Mouse (Mus musculus): ENCODE measurements around the gene Ccdc102a. TPM values are rescaled to one million over a fixed set of nuclear protein-coding genes. Genes with fewer than 3 reads are reported as not detected.

Gene Ccdc102a
- polyA plus RNA-seq, 1 experiment from 2014 or later = 18.2 TPM

GRCm38 (mm10) chr8:94901031-94901430, 16.9 kb downstream of the Ccdc102a start:
- no peaks in the 10 kb centered on the region for H3K9me3 ChIP-seq
- peaks cover 63% of the 10 kb centered on the region for H3K4me1 ChIP-seq
- peak overlapping the region; percentile 56 for H3K4me2 ChIP-seq
- H3K4me3 ChIP-seq = 0 out of 2 replicates have a peak overlapping the region, but pooled peaks have one; percentile 1
- 6% methylated on average over 5 of the region's 5 CpGs for WGBS
- ATAC-seq (ENCODE audit: extremely low read depth, insufficient number of reproducible peaks, low FRiP score, low TSS enrichment) = peak; percentile 50; the same call in 1 of the 2 replicates
- H3K36me3 ChIP-seq = peaks cover 44% of the 10 kb centered on the region
- no peaks in the 10 kb centered on the region for H3K27me3 ChIP-seq (replicated peaks)
- H3K27ac ChIP-seq (replicated peaks) = peak overlapping the region; percentile 92
- H3K9ac ChIP-seq = peak overlapping the region; percentile 67

GRCm38 (mm10) chr8:94900617-94901016, 17.3 kb downstream of the Ccdc102a start:
- 0 out of 2 replicates have a peak, but pooled peaks have one; percentile 3 for ATAC-seq (ENCODE audit: extremely low read depth, insufficient number of reproducible peaks, low FRiP score, low TSS enrichment)
- peak overlapping the region; percentile 1; the same call in 1 of the 2 replicates for H3K4me3 ChIP-seq
- peaks cover 60% of the 10 kb centered on the region for H3K4me1 ChIP-seq
- H3K4me2 ChIP-seq = peak overlapping the region; percentile 56
- peak overlapping the region; percentile 92 for H3K27ac ChIP-seq (replicated peaks)
- WGBS = 4% methylated on average over 6 of the region's 6 CpGs
- peak overlapping the region; percentile 67 for H3K9ac ChIP-seq
- no peaks in the 10 kb centered on the region for H3K9me3 ChIP-seq
- no peaks in the 10 kb centered on the region for H3K27me3 ChIP-seq (replicated peaks)
- H3K36me3 ChIP-seq = peaks cover 40% of the 10 kb centered on the region

GRCm38 (mm10) chr8:94899262-94899661, 18.6 kb downstream of the Ccdc102a start:
- Histone ChIP-seq H3K4me1 (peaks cover 47% of the 10 kb centered on the region), H3K9me3 (no peaks in the 10 kb centered on the region), H3K4me3 (peak overlapping the region; percentile 26), H3K27me3 (replicated peaks) (no peaks in the 10 kb centered on the region), H3K9ac (peak overlapping the region; percentile 71), H3K4me2 (peak overlapping the region; percentile 60), H3K36me3 (peaks cover 27% of the 10 kb centered on the region), H3K27ac (replicated peaks) (peak overlapping the region; percentile 92)
- peak; percentile 44 for ATAC-seq (ENCODE audit: extremely low read depth, insufficient number of reproducible peaks, low FRiP score, low TSS enrichment)
- WGBS = 7% methylated on average over 11 of the region's 11 CpGs

GRCm38 (mm10) chr8:94892917-94893316, 25.0 kb downstream of the Ccdc102a start:
- Histone ChIP-seq H3K27me3 (replicated peaks) (no peaks in the 10 kb centered on the region), H3K27ac (replicated peaks) (peak overlapping the region; percentile 69), H3K4me3 (no peak overlapping the region), H3K36me3 (no peaks in the 10 kb centered on the region), H3K9me3 (no peaks in the 10 kb centered on the region), H3K4me1 (peaks cover 24% of the 10 kb centered on the region), H3K4me2 (no peak overlapping the region), H3K9ac (no peak overlapping the region)
- WGBS = 10% methylated on average over 2 of the region's 2 CpGs
- peak; percentile 13; the same call in 1 of the 2 replicates for ATAC-seq (ENCODE audit: extremely low read depth, insufficient number of reproducible peaks, low FRiP score, low TSS enrichment)

GRCm38 (mm10) chr8:94888383-94889036, 29.4 kb downstream of the Ccdc102a start:
- Histone ChIP-seq H3K9ac (peak overlapping the region; percentile 50; the same call in 1 of the 2 replicates), H3K27me3 (replicated peaks) (no peaks in the 10 kb centered on the region), H3K36me3 (no peaks in the 10 kb centered on the region), H3K4me3 (peak overlapping the region; percentile 23; the same call in 1 of the 2 replicates), H3K4me1 (peaks cover 22% of the 10 kb centered on the region), H3K4me2 (peak overlapping the region; percentile 55), H3K27ac (replicated peaks) (no peak overlapping the region), H3K9me3 (no peaks in the 10 kb centered on the region)
- 36% methylated on average over 14 of the region's 14 CpGs for WGBS
- ATAC-seq (ENCODE audit: extremely low read depth, insufficient number of reproducible peaks, low FRiP score, low TSS enrichment) = no peak

- Histone ChIP-seq H3K9ac (no peak overlapping the region), H3K27ac (replicated peaks) (no peak overlapping the region), H3K4me3 (no peak overlapping the region), H3K36me3 (no peaks in the 10 kb centered on the region), H3K27me3 (replicated peaks) (no peaks in the 10 kb centered on the region), H3K9me3 (no peaks in the 10 kb centered on the region), H3K4me1 (peaks cover 8% of the 10 kb centered on the region), H3K4me2 (no peak overlapping the region)
- 53% methylated on average over 4 of the region's 4 CpGs for WGBS
- no peak for ATAC-seq (ENCODE audit: extremely low read depth, insufficient number of reproducible peaks, low FRiP score, low TSS enrichment)
Measured at GRCm38 (mm10) chr8:94880742-94881141, 37.2 kb downstream of the Ccdc102a start.

GRCm38 (mm10) chr8:94876820-94877219, 41.1 kb downstream of the Ccdc102a start:
- no peaks in the 10 kb centered on the region for H3K9me3 ChIP-seq
- no peak overlapping the region; the same call in 1 of the 2 replicates for H3K9ac ChIP-seq
- H3K4me3 ChIP-seq = no peak overlapping the region
- H3K27ac ChIP-seq (replicated peaks) = peak overlapping the region; percentile 57
- H3K36me3 ChIP-seq = no peaks in the 10 kb centered on the region
- no peaks in the 10 kb centered on the region for H3K27me3 ChIP-seq (replicated peaks)
- peak overlapping the region; percentile 99 for H3K4me2 ChIP-seq
- 54% methylated on average over 3 of the region's 3 CpGs for WGBS
- H3K4me1 ChIP-seq = peaks cover 37% of the 10 kb centered on the region
- ATAC-seq (ENCODE audit: extremely low read depth, insufficient number of reproducible peaks, low FRiP score, low TSS enrichment) = no peak

- WGBS = under 1% methylated on average over 30 of the region's 37 CpGs
- Histone ChIP-seq H3K4me1 (peaks cover 43% of the 10 kb centered on the region), H3K27ac (replicated peaks) (peak within 1 kb of the TSS; percentile 84), H3K27me3 (replicated peaks) (no peaks in the 10 kb centered on the region), H3K36me3 (no peaks in the 10 kb centered on the region), H3K9me3 (no peaks in the 10 kb centered on the region), H3K9ac (peak within 1 kb of the TSS; percentile 88), H3K4me3 (peak within 1 kb of the TSS; percentile 76), H3K4me2 (peak within 1 kb of the TSS; percentile 99)
- ATAC-seq (ENCODE audit: extremely low read depth, insufficient number of reproducible peaks, low FRiP score, low TSS enrichment) = peak; percentile 86
Measured at GRCm38 (mm10) chr8:94876197-94876730, 41.6 kb downstream of the Ccdc102a start, which contains the start of gene Dok4. Gene Dok4 (minus strand): TSS chr8:94876330.

- H3K9ac ChIP-seq = peak overlapping the region; percentile 88
- H3K4me3 ChIP-seq = peak overlapping the region; percentile 76
- H3K27me3 ChIP-seq (replicated peaks) = no peaks in the 10 kb centered on the region
- no peaks in the 10 kb centered on the region for H3K36me3 ChIP-seq
- peaks cover 48% of the 10 kb centered on the region for H3K4me1 ChIP-seq
- WGBS = under 1% methylated on average over 12 of the region's 20 CpGs
- H3K27ac ChIP-seq (replicated peaks) = peak overlapping the region; percentile 84
- peak overlapping the region; percentile 99 for H3K4me2 ChIP-seq
- ATAC-seq (ENCODE audit: extremely low read depth, insufficient number of reproducible peaks, low FRiP score, low TSS enrichment) = no peak; the same call in 1 of the 2 replicates
- no peaks in the 10 kb centered on the region for H3K9me3 ChIP-seq
Measured at GRCm38 (mm10) chr8:94875871-94876150, 42.1 kb downstream of the Ccdc102a start.

- WGBS = 4% methylated on average over 17 of the region's 17 CpGs
- H3K36me3 ChIP-seq = no peaks in the 10 kb centered on the region
- no peak for ATAC-seq (ENCODE audit: extremely low read depth, insufficient number of reproducible peaks, low FRiP score, low TSS enrichment)
- H3K4me1 ChIP-seq = peaks cover 53% of the 10 kb centered on the region
- peak overlapping the region; percentile 99 for H3K4me2 ChIP-seq
- H3K27ac ChIP-seq (replicated peaks) = peak overlapping the region; percentile 84
- no peaks in the 10 kb centered on the region for H3K9me3 ChIP-seq
- no peaks in the 10 kb centered on the region for H3K27me3 ChIP-seq (replicated peaks)
- H3K4me3 ChIP-seq = peak overlapping the region; percentile 76
- peak overlapping the region; percentile 88 for H3K9ac ChIP-seq
Measured at GRCm38 (mm10) chr8:94875096-94875870, 42.6 kb downstream of the Ccdc102a start.

GRCm38 (mm10) chr8:94874358-94874757, 43.5 kb downstream of the Ccdc102a start:
- Histone ChIP-seq H3K9ac (peak overlapping the region; percentile 88), H3K4me3 (peak overlapping the region; percentile 76), H3K4me1 (peaks cover 62% of the 10 kb centered on the region), H3K27ac (replicated peaks) (peak overlapping the region; percentile 84), H3K4me2 (peak overlapping the region; percentile 99), H3K36me3 (peaks cover 5% of the 10 kb centered on the region; the same call in 1 of the 2 replicates), H3K27me3 (replicated peaks) (no peaks in the 10 kb centered on the region), H3K9me3 (no peaks in the 10 kb centered on the region)
- no peak; the same call in 1 of the 2 replicates for ATAC-seq (ENCODE audit: extremely low read depth, insufficient number of reproducible peaks, low FRiP score, low TSS enrichment)
- 4% methylated on average over 6 of the region's 6 CpGs for WGBS
